Mouse (Mus musculus): ENCODE measurements around the gene Abca1. TPM values are rescaled to one million over a fixed set of nuclear protein-coding genes. Genes with fewer than 3 reads are reported as not detected.

The Abca1 gene
- total and polyA plus RNA-seq, 3 experiments, result 8.4 to 9.0 TPM; not detected in 1

GRCm38 (mm10) chr4:53104634-53105033 is 55.1 kb downstream of the Abca1 start:
- H3K9ac ChIP-seq (ENCODE audit: control insufficient read depth, low read depth, low read length, poor library complexity, severe bottlenecking), result no peak overlapping the region
- DNase-seq (ENCODE audit: low read depth, low spot score), result no peak
- H3K79me2 ChIP-seq (ENCODE audit: control insufficient read depth, insufficient read depth, low read length, poor library complexity), result no peaks in the 10 kb centered on the region
- H3K27ac ChIP-seq (ENCODE audit: control insufficient read depth, low read depth, low read length), result no peak overlapping the region
- H3K9me3 ChIP-seq (replicated peaks; ENCODE audit: insufficient read depth, low read length), result no peaks in the 10 kb centered on the region
- H3K4me3 ChIP-seq (ENCODE audit: control insufficient read depth in 1 of 2, insufficient read depth in 1 of 2, low read depth in 2 of 2, low read length in 2 of 2), result no peak overlapping the region
- no peaks in the 10 kb centered on the region for H3K4me1 ChIP-seq (ENCODE audit: control insufficient read depth in 1 of 2, insufficient read depth in 2 of 2, low read length in 2 of 2)
- H3K27me3 ChIP-seq (ENCODE audit: control insufficient read depth in 1 of 2, insufficient read depth in 2 of 2, low read length in 2 of 2), result no peaks in the 10 kb centered on the region
- H3K36me3 ChIP-seq (ENCODE audit: control insufficient read depth in 1 of 2, insufficient read depth in 2 of 2, low read length in 2 of 2), result peaks cover 0 to 7% of the 10 kb centered on the region in 2 experiments; a peak in 2 of 4 replicates
- no peak for TF ChIP-seq RAD21 (IDR thresholded peaks at IDR 0.05; ENCODE audit: low read depth, low read length)
- no peak for TF ChIP-seq ETS1 (IDR thresholded peaks at IDR 0.05; ENCODE audit: low read depth, low read length)
- TF ChIP-seq RCOR1 (IDR thresholded peaks at IDR 0.05; ENCODE audit: low read depth, low read length), result no peak
- no peak for TF ChIP-seq CHD1 (IDR thresholded peaks at IDR 0.05; ENCODE audit: low read depth, low read length)
- no peak for TF ChIP-seq TBP (IDR thresholded peaks at IDR 0.05; ENCODE audit: low read depth, low read length)
- no peak for TF ChIP-seq ZNF384 (IDR thresholded peaks at IDR 0.05; ENCODE audit: low read depth, low read length)
- TF ChIP-seq HCFC1 (IDR thresholded peaks at IDR 0.05; ENCODE audit: low read depth, low read length), result no peak
- TF ChIP-seq GABPA (IDR thresholded peaks at IDR 0.05; ENCODE audit: low read depth, low read length), result no peak
- no peak for TF ChIP-seq POLR2AphosphoS2 (IDR thresholded peaks at IDR 0.05; ENCODE audit: low read length)
- TF ChIP-seq KAT2A (conservative IDR thresholded peaks at IDR 0.05; ENCODE audit: low read depth, low read length), result no peak
- no peak for TF ChIP-seq MAZ (IDR thresholded peaks at IDR 0.05; ENCODE audit: low read depth, low read length)
- TF ChIP-seq E2F4 (IDR thresholded peaks at IDR 0.05; ENCODE audit: borderline replicate concordance, low read depth, low read length), result no peak
- TF ChIP-seq EP300 (IDR thresholded peaks at IDR 0.05; ENCODE audit: low read depth in 1 of 2, low read length in 2 of 2), result no peak
- TF ChIP-seq CTCF (IDR thresholded peaks at IDR 0.05 in 2 of 3, conservative IDR thresholded peaks at IDR 0.05 in 1 of 3; ENCODE audit: control insufficient read depth in 1 of 3, insufficient read depth in 1 of 3, low read depth in 2 of 3, low read length in 3 of 3, poor library complexity in 1 of 3, severe bottlenecking in 1 of 3), result no peak
- no peak for TF ChIP-seq NELFE (IDR thresholded peaks at IDR 0.05; ENCODE audit: low read depth, low read length)
- no peak for TF ChIP-seq CHD2 (IDR thresholded peaks at IDR 0.05; ENCODE audit: low read length)
- no peak for TF ChIP-seq SIN3A (IDR thresholded peaks at IDR 0.05; ENCODE audit: low read length)
- no peak for TF ChIP-seq MEF2A (IDR thresholded peaks at IDR 0.05; ENCODE audit: extremely low read depth, insufficient replicate concordance, low read depth, low read length, poor library complexity, severe bottlenecking)
- no peak for TF ChIP-seq USF2 (IDR thresholded peaks at IDR 0.05; ENCODE audit: borderline replicate concordance in 1 of 2, insufficient read depth in 1 of 2, low read depth in 1 of 2, low read length in 2 of 2)

DNA sequence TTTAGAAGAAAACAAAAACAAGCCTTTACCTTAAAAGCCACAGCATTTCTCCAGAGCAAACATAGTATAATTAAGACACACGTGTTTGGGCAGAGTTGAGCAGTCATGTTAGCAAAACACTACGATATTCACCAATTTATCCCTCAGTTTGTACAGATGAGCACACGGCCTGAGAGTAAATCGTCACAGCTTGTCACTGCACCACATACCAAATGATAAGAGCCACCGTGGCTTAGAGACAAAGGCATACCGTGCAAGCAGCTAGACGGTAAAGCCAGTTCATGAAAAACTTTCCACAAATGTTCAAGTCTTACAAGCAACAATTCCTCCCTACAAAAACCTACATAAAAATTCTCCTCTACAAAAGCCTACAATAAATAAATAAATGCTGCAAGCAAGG is 57.2 kb downstream of the Abca1 start:
- Histone ChIP-seq H3K79me2 (ENCODE audit: control insufficient read depth, insufficient read depth, low read length, poor library complexity) (no peaks in the 10 kb centered on the region), H3K27ac (ENCODE audit: control insufficient read depth, low read depth, low read length) (no peak overlapping the region), H3K4me1 (ENCODE audit: control insufficient read depth in 1 of 2, insufficient read depth in 2 of 2, low read length in 2 of 2) (no peaks in the 10 kb centered on the region), H3K27me3 (ENCODE audit: control insufficient read depth in 1 of 2, insufficient read depth in 2 of 2, low read length in 2 of 2) (no peaks in the 10 kb centered on the region), H3K9ac (ENCODE audit: control insufficient read depth, low read depth, low read length, poor library complexity, severe bottlenecking) (no peak overlapping the region), H3K4me3 (ENCODE audit: control insufficient read depth in 1 of 2, insufficient read depth in 1 of 2, low read depth in 2 of 2, low read length in 2 of 2) (no peak overlapping the region), H3K9me3 (replicated peaks; ENCODE audit: insufficient read depth, low read length) (no peaks in the 10 kb centered on the region), H3K36me3 (ENCODE audit: control insufficient read depth in 1 of 2, insufficient read depth in 2 of 2, low read length in 2 of 2) (peaks cover 0 to 7% of the 10 kb centered on the region in 2 experiments; a peak in 2 of 4 replicates)
- TF ChIP-seq HCFC1 (IDR thresholded peaks at IDR 0.05; ENCODE audit: low read depth, low read length) (no peak), ZMIZ1 (IDR thresholded peaks at IDR 0.05; ENCODE audit: low read depth, low read length) (no peak), RCOR1 (IDR thresholded peaks at IDR 0.05; ENCODE audit: low read depth, low read length) (no peak), USF1 (IDR thresholded peaks at IDR 0.05; ENCODE audit: low read depth, low read length) (no peak), RAD21 (IDR thresholded peaks at IDR 0.05; ENCODE audit: low read depth, low read length) (no peak), TAL1 (IDR thresholded peaks at IDR 0.05; ENCODE audit: low read length) (no peak), CTCF (IDR thresholded peaks at IDR 0.05 in 2 of 3, conservative IDR thresholded peaks at IDR 0.05 in 1 of 3; ENCODE audit: control insufficient read depth in 1 of 3, insufficient read depth in 1 of 3, low read depth in 2 of 3, low read length in 3 of 3, poor library complexity in 1 of 3, severe bottlenecking in 1 of 3) (no peak), POLR2AphosphoS5 (IDR thresholded peaks at IDR 0.05; ENCODE audit: borderline replicate concordance, low read depth, low read length) (no peak), CHD2 (IDR thresholded peaks at IDR 0.05; ENCODE audit: low read length) (no peak), ETS1 (IDR thresholded peaks at IDR 0.05; ENCODE audit: low read depth, low read length) (no peak), POLR2A (IDR thresholded peaks at IDR 0.05; ENCODE audit: control insufficient read depth in 1 of 2, insufficient read depth in 1 of 2, low read depth in 1 of 2, low read length in 2 of 2, poor library complexity in 1 of 2) (no peak), EP300 (IDR thresholded peaks at IDR 0.05; ENCODE audit: low read depth in 1 of 2, low read length in 2 of 2) (no peak), KAT2A (conservative IDR thresholded peaks at IDR 0.05; ENCODE audit: low read depth, low read length) (no peak), ZNF384 (IDR thresholded peaks at IDR 0.05; ENCODE audit: low read depth, low read length) (no peak), TCF12 (IDR thresholded peaks at IDR 0.05; ENCODE audit: low read depth, low read length) (no peak), TBP (IDR thresholded peaks at IDR 0.05; ENCODE audit: low read depth, low read length) (no peak), NRF1 (IDR thresholded peaks at IDR 0.05; ENCODE audit: insufficient read depth, low read depth, low read length, poor library complexity, severe bottlenecking) (no peak)
- no peak for DNase-seq (ENCODE audit: low read depth, low spot score)

All from MEL (cell line).